Mouse (Mus musculus): ENCODE measurements at regions not wholly inside any gene's neighbourhood (a gene's known extent, or its start where the extent isn't known, plus 50 kb on each side); places are given as distances from the start of the nearest gene placed in this dataset.

DNA sequence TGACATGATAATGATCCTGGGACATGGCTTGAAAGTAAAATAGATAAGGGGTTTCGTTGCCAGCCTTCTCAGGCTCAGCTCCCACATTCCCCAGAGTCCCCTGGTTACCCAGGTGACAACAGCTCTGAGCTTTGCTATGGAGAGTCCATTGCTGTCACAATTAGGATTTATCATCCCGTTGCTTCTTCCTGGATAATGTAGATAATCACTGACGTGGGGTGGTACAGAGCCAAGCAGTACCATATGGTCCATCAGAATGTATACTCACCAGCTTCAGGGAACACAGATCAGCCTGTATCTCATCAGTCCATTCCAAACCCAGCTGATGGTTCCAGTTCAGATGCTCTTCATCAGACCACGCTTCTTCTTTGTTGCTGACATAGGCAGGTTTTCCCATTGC lies 145.7 kb upstream of the Sfrp2 start:
- H3K4me3 ChIP-seq (replicated peaks), result no peak overlapping the region
- H3K9ac ChIP-seq, result no peak overlapping the region
- ATAC-seq (ENCODE audit: insufficient read depth, low FRiP score, low read depth), result no peak
- no peaks in the 10 kb centered on the region for H3K36me3 ChIP-seq
- H3K9me3 ChIP-seq, result no peaks in the 10 kb centered on the region
- no peak overlapping the region for H3K4me2 ChIP-seq
- no peaks in the 10 kb centered on the region for H3K4me1 ChIP-seq
- H3K27me3 ChIP-seq (replicated peaks), result no peaks in the 10 kb centered on the region
- H3K27ac ChIP-seq, result no peak overlapping the region
- 64% methylated on average over 4 of the region's 4 CpGs for WGBS

DNA sequence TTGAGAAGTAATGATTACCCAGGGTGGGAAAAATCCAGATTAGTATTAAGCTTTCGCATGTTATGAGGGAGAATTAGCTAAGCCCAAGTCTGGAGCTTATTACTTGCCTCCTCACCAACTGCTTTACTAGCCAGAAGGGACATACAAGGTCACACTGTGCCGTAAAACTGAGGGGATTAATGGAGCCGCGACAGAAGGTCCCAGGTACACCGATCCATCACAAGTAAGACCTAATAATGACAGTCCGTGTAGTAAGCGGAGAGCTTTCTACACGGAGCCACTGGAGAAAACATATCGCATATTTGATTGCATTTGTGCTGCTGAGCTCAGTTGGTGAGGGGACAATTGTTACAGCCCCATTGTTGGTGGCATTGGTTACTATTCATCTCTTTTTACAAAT lies 133.1 kb upstream of the Sfrp2 start:
- H3K27me3 ChIP-seq (replicated peaks), result no peaks in the 10 kb centered on the region

DNA sequence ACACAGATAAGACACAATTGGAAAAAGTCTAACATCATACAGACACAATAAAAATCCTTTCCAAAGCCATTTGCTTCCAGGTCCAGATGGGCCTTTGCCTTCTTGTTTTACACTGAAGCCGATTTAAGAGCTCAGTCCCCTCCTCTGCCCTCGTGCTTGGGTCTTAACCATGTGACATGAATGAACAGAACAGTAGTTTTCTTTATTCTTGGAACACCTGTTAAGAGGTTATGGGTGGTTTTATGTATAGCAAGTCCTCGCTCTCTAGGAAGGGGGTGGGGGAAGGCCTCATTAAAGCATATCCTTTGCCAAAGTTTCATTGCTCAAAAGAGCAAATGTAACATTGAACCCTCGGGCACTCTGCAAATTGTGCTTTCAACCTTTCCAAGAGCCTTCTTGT lies 125.7 kb upstream of the Sfrp2 start:
- Histone ChIP-seq H3K4me2 (no peak overlapping the region), H3K27me3 (replicated peaks) (no peaks in the 10 kb centered on the region), H3K36me3 (no peaks in the 10 kb centered on the region), H3K9ac (no peak overlapping the region), H3K4me3 (replicated peaks) (no peak overlapping the region), H3K9me3 (no peaks in the 10 kb centered on the region), H3K27ac (no peak overlapping the region), H3K4me1 (no peaks in the 10 kb centered on the region)
- 72% methylated on average over 4 of the region's 4 CpGs for WGBS
- ATAC-seq (ENCODE audit: insufficient read depth, low FRiP score, low read depth), result no peak

More for the DNA sequence above, 133.1 kb upstream of the Sfrp2 start:
- no peak for ATAC-seq (ENCODE audit: insufficient read depth, low FRiP score, low read depth)
- Histone ChIP-seq H3K9me3 (no peaks in the 10 kb centered on the region), H3K36me3 (no peaks in the 10 kb centered on the region), H3K27ac (no peak overlapping the region), H3K4me2 (no peak overlapping the region), H3K4me1 (no peaks in the 10 kb centered on the region), H3K4me3 (replicated peaks) (no peak overlapping the region), H3K9ac (no peak overlapping the region)
- 86% methylated on average over 9 of the region's 9 CpGs for WGBS

DNA sequence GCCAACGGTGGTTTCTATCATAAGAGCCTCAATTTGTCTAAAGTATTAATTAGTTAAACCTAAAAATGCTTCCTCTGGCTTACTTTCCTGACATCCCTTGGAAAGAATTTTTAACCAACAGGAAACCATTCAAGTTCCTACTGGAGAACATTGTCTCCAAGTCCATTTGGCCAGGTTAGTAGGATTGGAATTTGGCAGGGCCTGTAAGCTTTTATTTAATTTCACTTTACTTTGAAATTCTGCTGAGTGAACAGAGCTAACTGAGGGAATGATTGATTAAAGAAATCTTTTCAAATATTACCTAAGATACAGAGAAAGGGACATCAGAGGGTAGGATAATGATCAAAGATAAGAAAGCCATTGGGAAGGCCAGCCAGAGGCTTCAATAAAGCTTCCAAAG lies 102.4 kb upstream of the Sfrp2 start:
- Histone ChIP-seq H3K27me3 (replicated peaks) (no peaks in the 10 kb centered on the region), H3K4me3 (replicated peaks) (no peak overlapping the region), H3K4me2 (no peak overlapping the region), H3K9ac (no peak overlapping the region), H3K27ac (no peak overlapping the region), H3K9me3 (no peaks in the 10 kb centered on the region), H3K4me1 (no peaks in the 10 kb centered on the region), H3K36me3 (no peaks in the 10 kb centered on the region)
- 73% methylated on average over 1 of the region's 1 CpGs for WGBS
- no peak for ATAC-seq (ENCODE audit: insufficient read depth, low FRiP score, low read depth)

DNA sequence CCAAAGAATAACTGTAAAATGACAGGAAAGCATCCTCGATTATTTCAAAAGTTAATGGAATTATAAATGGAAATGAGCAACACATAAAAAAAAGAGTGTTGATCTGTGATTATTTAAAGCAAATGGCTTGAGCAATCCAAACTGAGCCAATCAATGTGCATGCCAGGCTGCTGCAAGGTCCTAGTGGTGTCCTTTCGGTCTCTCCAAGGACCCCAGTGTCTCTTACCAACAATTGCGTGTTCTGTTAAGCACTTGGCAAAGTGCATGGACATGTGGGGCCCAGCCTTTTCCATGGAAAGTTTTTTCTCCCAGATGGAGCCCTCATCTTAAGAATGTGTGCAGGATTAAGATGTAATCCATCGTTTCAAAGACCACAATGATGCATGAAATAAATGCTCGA lies 90.0 kb upstream of the Sfrp2 start:
- no peak for ATAC-seq (ENCODE audit: insufficient read depth, low FRiP score, low read depth)
- Histone ChIP-seq H3K27ac (no peak overlapping the region), H3K9me3 (no peaks in the 10 kb centered on the region), H3K9ac (no peak overlapping the region), H3K4me1 (no peaks in the 10 kb centered on the region), H3K27me3 (replicated peaks) (no peaks in the 10 kb centered on the region), H3K4me2 (no peak overlapping the region), H3K4me3 (replicated peaks) (no peak overlapping the region), H3K36me3 (no peaks in the 10 kb centered on the region)
- 81% methylated on average over 5 of the region's 5 CpGs for WGBS

DNA sequence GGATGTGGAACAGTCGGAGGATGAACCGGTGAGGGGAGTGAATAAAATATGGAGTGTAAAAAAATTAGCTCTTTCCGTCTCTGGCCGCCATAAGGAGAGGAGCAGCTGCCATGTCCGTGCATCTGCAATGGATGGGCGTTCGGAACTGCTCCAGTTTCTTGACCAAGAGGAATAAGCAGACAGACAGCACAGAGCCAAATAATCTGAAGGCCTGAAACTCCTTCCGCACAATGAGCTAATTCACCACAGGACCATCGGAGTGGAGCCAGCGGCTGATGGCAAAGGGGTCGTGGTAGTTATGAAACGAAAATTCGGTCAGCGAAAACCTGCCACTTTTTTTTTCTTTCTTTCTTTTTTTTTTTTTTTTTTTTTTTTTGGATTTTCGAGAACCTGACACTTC lies 79.5 kb upstream of the Sfrp2 start:
- Histone ChIP-seq H3K4me2 (no peak overlapping the region), H3K36me3 (no peaks in the 10 kb centered on the region), H3K9ac (no peak overlapping the region), H3K4me3 (replicated peaks) (no peak overlapping the region), H3K9me3 (no peaks in the 10 kb centered on the region), H3K27me3 (replicated peaks) (no peaks in the 10 kb centered on the region), H3K4me1 (no peaks in the 10 kb centered on the region), H3K27ac (no peak overlapping the region)
- no peak for ATAC-seq (ENCODE audit: insufficient read depth, low FRiP score, low read depth)
- 93% methylated on average over 15 of the region's 15 CpGs for WGBS

DNA sequence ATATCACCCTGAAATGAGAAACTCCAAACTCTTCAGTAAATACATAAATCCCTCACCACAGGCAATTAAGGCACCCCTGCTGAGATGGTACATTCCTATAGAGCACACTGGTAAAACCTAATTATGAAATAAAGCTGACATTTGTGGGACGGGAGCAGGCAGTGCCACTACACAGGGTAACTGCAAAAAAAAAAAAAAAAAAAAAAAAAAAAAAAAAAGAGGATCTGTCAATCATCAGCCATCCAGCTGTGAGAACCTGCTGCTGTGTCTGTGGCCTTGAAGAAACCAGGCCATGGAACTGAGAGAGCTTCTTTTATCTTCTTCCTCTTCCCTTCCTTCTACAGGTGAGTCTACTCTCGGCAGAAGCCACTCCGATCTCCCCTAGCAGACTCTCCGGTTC lies 78.6 kb upstream of the Sfrp2 start:
- no peaks in the 10 kb centered on the region for H3K9me3 ChIP-seq
- WGBS, result 85% methylated on average over 4 of the region's 4 CpGs
- no peaks in the 10 kb centered on the region for H3K4me1 ChIP-seq
- no peaks in the 10 kb centered on the region for H3K27me3 ChIP-seq (replicated peaks)
- no peak for ATAC-seq (ENCODE audit: insufficient read depth, low FRiP score, low read depth)
- H3K9ac ChIP-seq, result no peak overlapping the region
- H3K27ac ChIP-seq, result no peak overlapping the region
- H3K4me3 ChIP-seq (replicated peaks), result no peak overlapping the region
- H3K36me3 ChIP-seq, result no peaks in the 10 kb centered on the region
- H3K4me2 ChIP-seq, result no peak overlapping the region

DNA sequence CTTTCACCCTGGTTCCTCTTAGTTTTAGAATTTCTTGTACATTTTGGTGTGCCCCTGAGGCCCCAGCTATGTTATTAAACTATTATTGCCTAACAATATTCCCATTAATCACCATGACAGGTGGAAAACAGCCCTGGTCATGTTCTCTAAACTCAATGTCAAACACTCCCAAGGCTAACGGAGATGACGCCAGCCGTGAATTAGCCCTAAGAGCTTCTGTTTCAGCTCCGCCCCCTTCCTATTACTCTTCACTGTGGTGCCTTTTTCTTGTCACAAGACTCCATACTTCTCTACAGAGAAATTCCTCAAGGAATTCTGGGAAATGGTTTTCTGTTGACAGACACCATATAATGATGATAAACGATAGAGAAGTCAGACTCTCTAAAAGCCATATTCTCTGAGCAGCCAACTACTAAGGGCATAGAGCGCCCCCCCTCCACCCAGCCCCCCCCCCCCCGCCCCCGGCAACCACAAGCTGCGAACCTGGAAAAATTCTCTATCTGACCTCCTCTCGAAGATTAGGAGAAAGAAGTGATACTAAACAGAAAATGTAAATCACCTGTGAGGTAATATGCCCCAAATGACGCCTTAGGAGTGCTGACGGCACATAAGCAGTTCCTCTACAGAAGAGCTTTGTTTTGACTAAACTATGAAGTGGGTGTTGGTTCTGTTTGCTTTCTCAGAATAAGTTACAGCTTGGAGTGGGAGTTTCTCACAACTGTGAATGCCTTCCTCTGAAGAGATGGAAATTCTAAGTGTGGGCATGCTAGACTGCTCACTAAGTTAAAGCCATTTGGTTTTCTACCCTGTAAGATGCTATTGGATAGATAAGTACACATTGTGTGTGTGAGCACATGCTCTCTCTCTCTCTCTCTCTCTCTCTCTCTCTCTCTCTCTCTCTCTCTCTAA lies 76.8 kb upstream of the Sfrp2 start:
- Histone ChIP-seq H3K4me3 (replicated peaks) (no peak overlapping the region), H3K4me2 (no peak overlapping the region), H3K27ac (no peak overlapping the region), H3K9me3 (no peaks in the 10 kb centered on the region), H3K4me1 (no peaks in the 10 kb centered on the region), H3K9ac (no peak overlapping the region), H3K27me3 (replicated peaks) (no peaks in the 10 kb centered on the region), H3K36me3 (no peaks in the 10 kb centered on the region)
- no peak for ATAC-seq (ENCODE audit: insufficient read depth, low FRiP score, low read depth)
- 47% methylated on average over 12 of the region's 12 CpGs for WGBS

DNA sequence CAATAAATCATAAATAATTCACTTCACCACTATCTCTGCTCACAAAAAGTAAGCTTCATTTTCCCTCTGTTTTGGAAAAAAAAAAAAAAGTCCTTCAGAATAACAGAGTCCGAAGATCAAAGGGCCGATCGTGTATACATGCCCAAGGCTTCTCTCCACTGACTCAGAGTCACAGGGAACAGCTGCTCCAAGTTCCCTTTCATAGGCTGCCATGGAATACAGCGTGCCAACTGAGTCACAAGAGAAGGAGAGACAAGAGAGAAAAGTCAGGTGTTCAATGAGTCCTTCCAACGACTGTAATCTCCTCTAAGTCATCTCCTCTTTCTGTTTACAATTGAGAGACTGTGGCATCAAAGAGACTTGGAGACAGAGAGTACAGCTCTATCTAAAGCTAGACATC lies 71.6 kb upstream of the Sfrp2 start:
- Histone ChIP-seq H3K4me2 (no peak overlapping the region), H3K4me3 (replicated peaks) (no peak overlapping the region), H3K27me3 (replicated peaks) (no peaks in the 10 kb centered on the region), H3K9me3 (no peaks in the 10 kb centered on the region), H3K36me3 (no peaks in the 10 kb centered on the region), H3K4me1 (no peaks in the 10 kb centered on the region), H3K27ac (no peak overlapping the region), H3K9ac (no peak overlapping the region)
- 49% methylated on average over 5 of the region's 5 CpGs for WGBS
- ATAC-seq (ENCODE audit: insufficient read depth, low FRiP score, low read depth), result no peak

DNA sequence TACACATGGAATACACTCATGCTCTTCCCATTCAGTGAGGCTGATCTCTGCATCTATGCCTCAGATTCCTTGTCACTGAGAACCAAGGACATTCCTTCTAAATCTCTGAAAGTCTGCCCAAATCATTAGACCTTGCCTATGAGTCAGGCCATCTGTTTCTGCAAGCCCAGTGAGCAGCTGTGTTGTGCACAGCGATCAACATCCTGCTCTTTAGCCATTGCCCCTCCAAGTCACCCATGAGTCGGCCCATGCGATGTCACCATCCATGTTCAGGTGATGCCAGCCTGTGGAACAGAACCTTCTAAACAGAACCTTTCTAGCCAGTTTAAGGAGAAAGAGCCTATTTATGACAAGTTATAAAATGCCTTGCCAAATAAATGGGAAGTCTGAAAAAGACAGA lies 66.4 kb upstream of the Sfrp2 start:
- Histone ChIP-seq H3K27me3 (replicated peaks) (no peaks in the 10 kb centered on the region), H3K4me2 (no peak overlapping the region), H3K4me3 (replicated peaks) (no peak overlapping the region), H3K9ac (no peak overlapping the region), H3K9me3 (no peaks in the 10 kb centered on the region), H3K36me3 (no peaks in the 10 kb centered on the region), H3K4me1 (no peaks in the 10 kb centered on the region), H3K27ac (no peak overlapping the region)
- no peak for ATAC-seq (ENCODE audit: insufficient read depth, low FRiP score, low read depth)
- WGBS, result 71% methylated on average over 3 of the region's 3 CpGs

DNA sequence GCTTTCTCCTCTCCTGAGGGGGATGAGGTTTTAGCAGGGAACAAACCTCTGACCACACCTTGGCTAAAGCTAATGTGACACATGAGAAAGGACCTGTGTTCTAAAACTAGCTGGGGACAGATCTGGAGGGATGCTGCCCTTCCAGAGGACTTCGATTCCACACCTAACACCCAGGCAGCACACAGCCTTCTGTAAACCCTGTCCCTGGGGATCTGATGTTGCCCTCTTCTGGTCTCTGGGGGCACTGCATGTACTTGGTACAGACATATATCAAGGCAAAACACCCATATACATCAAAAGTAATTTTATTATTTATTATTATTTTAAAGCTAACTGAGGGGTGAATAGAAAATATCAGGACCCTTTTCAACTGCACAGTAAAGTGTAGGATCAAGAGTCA lies 65.0 kb upstream of the Sfrp2 start:
- Histone ChIP-seq H3K27me3 (replicated peaks) (no peaks in the 10 kb centered on the region), H3K9me3 (no peaks in the 10 kb centered on the region)
- ATAC-seq (ENCODE audit: insufficient read depth, low FRiP score, low read depth), result no peak

DNA sequence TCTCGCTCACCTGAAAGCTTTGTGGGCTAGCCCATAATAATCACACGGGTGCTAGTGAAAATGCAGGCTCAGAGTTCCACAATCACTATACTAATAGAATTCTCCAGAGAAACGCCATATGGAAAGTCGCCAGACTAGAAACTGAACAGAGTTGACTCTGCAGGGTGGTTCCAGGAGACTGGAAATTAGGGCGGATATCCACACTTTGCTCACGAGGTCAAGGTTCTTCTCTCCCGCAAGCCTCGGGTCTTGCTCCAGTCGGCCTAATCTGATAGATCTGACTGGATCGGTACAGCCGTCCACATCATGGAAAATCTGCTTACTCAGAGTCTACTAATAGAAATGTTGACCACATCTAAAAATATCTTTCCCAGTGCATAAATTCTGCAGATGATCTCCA lies 61.6 kb upstream of the Sfrp2 start:
- ATAC-seq (ENCODE audit: insufficient read depth, low FRiP score, low read depth), result no peak
- no peaks in the 10 kb centered on the region for H3K36me3 ChIP-seq
- no peak overlapping the region for H3K27ac ChIP-seq
- H3K27me3 ChIP-seq (replicated peaks), result no peaks in the 10 kb centered on the region
- no peak overlapping the region for H3K4me3 ChIP-seq (replicated peaks)
- no peak overlapping the region for H3K4me2 ChIP-seq
- 84% methylated on average over 11 of the region's 11 CpGs for whole genome bisulfite sequencing
- H3K9me3 ChIP-seq, result no peaks in the 10 kb centered on the region
- H3K9ac ChIP-seq, result no peak overlapping the region
- no peaks in the 10 kb centered on the region for H3K4me1 ChIP-seq

More for the DNA sequence above, 65.0 kb upstream of the Sfrp2 start:
- H3K4me2 ChIP-seq, result no peak overlapping the region
- H3K9ac ChIP-seq, result no peak overlapping the region
- H3K4me1 ChIP-seq, result no peaks in the 10 kb centered on the region
- no peak overlapping the region for H3K4me3 ChIP-seq (replicated peaks)
- WGBS, result 67% methylated on average over 1 of the region's 1 CpGs
- H3K36me3 ChIP-seq, result no peaks in the 10 kb centered on the region
- no peak overlapping the region for H3K27ac ChIP-seq

DNA sequence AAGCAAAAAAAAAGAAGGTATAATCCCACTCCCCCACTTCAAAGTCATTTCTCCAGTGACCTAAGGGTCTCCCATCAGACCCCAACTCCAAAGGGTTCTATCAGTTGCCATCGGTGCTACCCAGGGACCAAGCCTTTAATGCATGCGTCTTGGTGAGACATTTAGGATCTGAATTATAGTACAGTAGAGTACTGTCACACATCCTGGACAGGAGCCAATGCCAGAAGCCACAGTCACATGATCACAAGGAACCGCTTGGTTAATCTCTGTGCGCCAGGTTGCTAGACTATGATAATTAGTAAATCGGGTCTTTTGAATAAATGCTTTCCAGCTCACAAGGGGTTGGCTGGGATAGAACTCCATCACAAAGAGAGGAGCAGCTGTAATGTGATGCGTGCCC lies 60.9 kb upstream of the Sfrp2 start:
- H3K9ac ChIP-seq, result no peak overlapping the region
- no peak overlapping the region for H3K4me3 ChIP-seq (replicated peaks)
- WGBS, result 89% methylated on average over 6 of the region's 6 CpGs
- H3K4me2 ChIP-seq, result no peak overlapping the region
- H3K36me3 ChIP-seq, result no peaks in the 10 kb centered on the region
- no peaks in the 10 kb centered on the region for H3K27me3 ChIP-seq (replicated peaks)
- ATAC-seq (ENCODE audit: insufficient read depth, low FRiP score, low read depth), result no peak
- no peak overlapping the region for H3K27ac ChIP-seq
- no peaks in the 10 kb centered on the region for H3K9me3 ChIP-seq
- no peaks in the 10 kb centered on the region for H3K4me1 ChIP-seq
